Mouse (Mus musculus) embryonic facial prominence, embryonic 11.5 days (tissue): ENCODE measurements around the gene Cacnb4. TPM values are rescaled to one million over a fixed set of nuclear protein-coding genes. Genes with fewer than 3 reads are reported as not detected.
A peak's percentile ranks its signal among the peaks of the same experiment; 100 is the strongest.

ENCODE experiments used
- ATAC-seq: fragments of 200-750 bp; cut with Nextera tagmentation; replicated peaks from 2 replicates; pipeline ENCODE4 v1.8.0; 2017; ENCODE audit warnings: low read depth; ENCODE audit not compliant: insufficient number of reproducible peaks, low FRiP score, low TSS enrichment
- DNase-seq: peaks from one replicate; pipeline ENCODE4 v3.0.0-alpha.2; 2015; ENCODE audit warnings: low spot score
- H3K27ac ChIP-seq: fragments of 300-500 bp; sonication (generic); replicated peaks from 2 replicates; pipeline ENCODE4 v1.5.1; 2014; ENCODE audit warnings: mild to moderate bottlenecking, low read depth, low read length, control low read depth
- H3K27me3 ChIP-seq: fragments of 300-500 bp; sonication (generic); 2 replicates; pipeline ENCODE4 v1.6.1; 2014; ENCODE audit warnings: mild to moderate bottlenecking, low read length, moderate library complexity, mixed read lengths; ENCODE audit not compliant: control insufficient read depth, insufficient read depth
- H3K36me3 ChIP-seq: fragments of 300-500 bp; sonication (generic); replicated peaks from 2 replicates; pipeline ENCODE4 v1.6.1; 2014; ENCODE audit warnings: low read depth, mild to moderate bottlenecking, low read length, moderate library complexity, mixed read lengths; ENCODE audit not compliant: control insufficient read depth, insufficient read depth
- H3K4me1 ChIP-seq: fragments of 300-500 bp; sonication (generic); 2 replicates; pipeline ENCODE4 v1.6.1; 2014; ENCODE audit warnings: low read length, mixed read lengths; ENCODE audit not compliant: control insufficient read depth, insufficient read depth
- H3K4me2 ChIP-seq: fragments of 300-500 bp; sonication (generic); 2 replicates; pipeline ENCODE4 v1.6.1; 2014; ENCODE audit warnings: low read depth, mild to moderate bottlenecking, control low read depth, low read length, moderate library complexity
- H3K4me3 ChIP-seq: fragments of 300-500 bp; sonication (generic); 2 replicates; pipeline ENCODE4 v1.5.1; 2014; ENCODE audit warnings: low read depth, low read length, control low read depth
- H3K9ac ChIP-seq: fragments of 300-500 bp; sonication (generic); replicated peaks from 2 replicates; pipeline ENCODE4 v1.6.1; 2014; ENCODE audit warnings: mild to moderate bottlenecking, control low read depth, low read length
- H3K9me3 ChIP-seq: fragments of 300-500 bp; sonication (generic); replicated peaks from 2 replicates; pipeline ENCODE4 v1.6.1; 2016; ENCODE audit warnings: mild to moderate bottlenecking, low read length, inconsistent platforms, mixed read lengths; ENCODE audit not compliant: control insufficient read depth
- WGBS: fragments of 180-500 bp; shearing (Covaris S2); extraction: QIAGEN DNeasy Blood & Tissue Kit; methylation state at CpG from one replicate; pipeline ENCODE4 v1.1.7; 2014; 5-methylcytosine and 5-hydroxymethylcytosine counted together
- polyA plus RNA-seq: library from polyadenylated mRNA; unstranded; fragments of >200 nt; fragmentation: Nextera tagmentation; extraction: Ambion mirVana; gene quantifications from 2 replicates; pipeline ENCODE4 v1.2.1, GENCODE M21; 2014

Gene Cacnb4
- polyA plus RNA-seq, 1 experiment from 2014 or later = 0.95 TPM

GRCm38 (mm10) chr2:52701368-52702036, 24.9 kb upstream of the Cacnb4 start:
- Histone ChIP-seq H3K9ac (no peak overlapping the region), H3K4me1 (no peaks in the 10 kb centered on the region), H3K36me3 (peaks cover 2% of the 10 kb centered on the region; the same call in 1 of the 2 replicates), H3K4me2 (no peak overlapping the region), H3K9me3 (no peaks in the 10 kb centered on the region), H3K27me3 (no peaks in the 10 kb centered on the region), H3K27ac (no peak overlapping the region), H3K4me3 (no peak overlapping the region)
- WGBS = 89% methylated on average over 11 of the region's 11 CpGs
- no peak for DNase-seq
- ATAC-seq = no peak

- H3K9ac ChIP-seq = no peak overlapping the region
- no peaks in the 10 kb centered on the region for H3K4me1 ChIP-seq
- H3K4me3 ChIP-seq = no peak overlapping the region
- H3K9me3 ChIP-seq = no peaks in the 10 kb centered on the region
- DNase-seq (no peak), ATAC-seq (no peak)
- no peak overlapping the region for H3K27ac ChIP-seq
- no peaks in the 10 kb centered on the region for H3K27me3 ChIP-seq
- H3K36me3 ChIP-seq = peaks cover 2% of the 10 kb centered on the region; the same call in 1 of the 2 replicates
- no peak overlapping the region for H3K4me2 ChIP-seq
- WGBS = 69% methylated on average over 5 of the region's 5 CpGs
Observed at GRCm38 (mm10) chr2:52700352-52700751, 23.7 kb upstream of the Cacnb4 start.

GRCm38 (mm10) chr2:52694604-52695003, 18.0 kb upstream of the Cacnb4 start:
- no peak overlapping the region for H3K27ac ChIP-seq
- ATAC-seq = no peak
- no peak overlapping the region for H3K4me3 ChIP-seq
- H3K4me2 ChIP-seq = no peak overlapping the region
- H3K9ac ChIP-seq = no peak overlapping the region
- no peaks in the 10 kb centered on the region for H3K9me3 ChIP-seq
- no peaks in the 10 kb centered on the region for H3K36me3 ChIP-seq
- no peaks in the 10 kb centered on the region for H3K4me1 ChIP-seq
- no peak for DNase-seq
- H3K27me3 ChIP-seq = no peaks in the 10 kb centered on the region
- WGBS = 84% methylated on average over 6 of the region's 6 CpGs

GRCm38 (mm10) chr2:52691745-52692144, 15.1 kb upstream of the Cacnb4 start:
- no peak for DNase-seq
- Histone ChIP-seq H3K9me3 (no peaks in the 10 kb centered on the region), H3K4me3 (no peak overlapping the region), H3K27me3 (no peaks in the 10 kb centered on the region), H3K27ac (no peak overlapping the region), H3K9ac (no peak overlapping the region), H3K4me2 (no peak overlapping the region), H3K4me1 (no peaks in the 10 kb centered on the region), H3K36me3 (no peaks in the 10 kb centered on the region)
- WGBS = 80% methylated on average over 4 of the region's 4 CpGs
- ATAC-seq = no peak

GRCm38 (mm10) chr2:52686601-52687000, 10.0 kb upstream of the Cacnb4 start:
- Histone ChIP-seq H3K36me3 (no peaks in the 10 kb centered on the region), H3K27ac (no peak overlapping the region), H3K4me1 (no peaks in the 10 kb centered on the region), H3K4me2 (no peak overlapping the region), H3K27me3 (no peaks in the 10 kb centered on the region), H3K4me3 (no peak overlapping the region), H3K9ac (no peak overlapping the region), H3K9me3 (no peaks in the 10 kb centered on the region)
- DNase-seq (no peak), ATAC-seq (no peak)
- 85% methylated on average over 6 of the region's 6 CpGs for WGBS

GRCm38 (mm10) chr2:52677589-52677988, 958 bp upstream of the Cacnb4 start:
- Histone ChIP-seq H3K27me3 (peaks cover 14% of the 10 kb centered on the region), H3K9ac (no peak overlapping the region), H3K4me1 (no peaks in the 10 kb centered on the region), H3K36me3 (no peaks in the 10 kb centered on the region), H3K4me2 (no peak overlapping the region), H3K9me3 (no peaks in the 10 kb centered on the region), H3K4me3 (no peak overlapping the region), H3K27ac (no peak overlapping the region)
- ATAC-seq = no peak
- WGBS = 70% methylated on average over 4 of the region's 4 CpGs
- no peak for DNase-seq

GRCm38 (mm10) chr2:52676913-52677303, 277 bp upstream of the Cacnb4 start:
- 9% methylated on average over 6 of the region's 6 CpGs for WGBS
- H3K4me2 ChIP-seq = no peak overlapping the region
- no peak overlapping the region for H3K27ac ChIP-seq
- no peaks in the 10 kb centered on the region for H3K9me3 ChIP-seq
- no peaks in the 10 kb centered on the region for H3K36me3 ChIP-seq
- H3K4me1 ChIP-seq = no peaks in the 10 kb centered on the region
- ATAC-seq (peak; percentile 31; the same call in 1 of the 2 replicates), DNase-seq (no peak)
- peak overlapping the region; percentile 63; the same call in 1 of the 2 replicates for H3K4me3 ChIP-seq
- H3K27me3 ChIP-seq = peaks cover 14% of the 10 kb centered on the region
- H3K9ac ChIP-seq = no peak overlapping the region

GRCm38 (mm10) chr2:52675278-52675987, 1.2 kb downstream of the Cacnb4 start:
- ATAC-seq (peak; percentile 45), DNase-seq (peak; percentile 17)
- Histone ChIP-seq H3K27me3 (peaks cover 14% of the 10 kb centered on the region), H3K4me2 (peak overlapping the region; percentile 98), H3K4me3 (peak overlapping the region; percentile 63), H3K36me3 (no peaks in the 10 kb centered on the region), H3K9me3 (no peaks in the 10 kb centered on the region), H3K4me1 (no peaks in the 10 kb centered on the region), H3K9ac (peak overlapping the region; percentile 74), H3K27ac (no peak overlapping the region)
- WGBS = under 1% methylated on average over 38 of the region's 42 CpGs
